Mouse (Mus musculus) left cerebral cortex, adult 11 months (tissue): ENCODE results near the gene Gm49510.

Experiments
- DNase-seq: peaks from one replicate; pipeline ENCODE4 v3.0.0; 2022; ENCODE audit warnings: low spot score

Gene Gm49510

DNA sequence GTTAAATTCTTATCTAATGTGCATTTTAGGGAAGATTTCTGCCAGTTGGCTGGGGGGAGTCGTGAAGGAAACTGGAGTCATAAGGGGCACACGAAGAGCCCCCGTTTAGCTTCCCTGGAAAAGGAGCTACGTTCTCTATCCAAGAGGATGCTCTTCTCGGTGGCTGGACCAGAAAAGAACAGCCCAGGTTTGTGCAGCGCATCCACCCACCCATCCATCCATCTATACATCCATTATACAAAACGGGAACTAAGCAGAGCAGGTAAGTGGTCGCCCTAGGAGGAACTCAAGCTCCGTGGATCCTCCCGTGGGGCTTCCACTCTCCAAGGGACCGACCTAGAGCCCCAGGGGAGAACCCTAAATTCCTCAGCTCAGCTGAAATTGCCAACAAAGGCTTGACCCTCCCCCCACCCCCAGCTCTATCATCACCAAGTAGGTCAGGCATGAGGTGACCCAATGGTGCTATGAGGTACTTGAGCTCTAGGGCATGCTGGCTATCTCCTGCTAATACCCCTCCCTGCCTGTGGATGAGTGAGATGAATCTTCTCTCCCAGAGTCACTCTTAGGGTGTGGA is 48.8 kb downstream of the Gm49510 start:
- DNase-seq: no peak

DNA sequence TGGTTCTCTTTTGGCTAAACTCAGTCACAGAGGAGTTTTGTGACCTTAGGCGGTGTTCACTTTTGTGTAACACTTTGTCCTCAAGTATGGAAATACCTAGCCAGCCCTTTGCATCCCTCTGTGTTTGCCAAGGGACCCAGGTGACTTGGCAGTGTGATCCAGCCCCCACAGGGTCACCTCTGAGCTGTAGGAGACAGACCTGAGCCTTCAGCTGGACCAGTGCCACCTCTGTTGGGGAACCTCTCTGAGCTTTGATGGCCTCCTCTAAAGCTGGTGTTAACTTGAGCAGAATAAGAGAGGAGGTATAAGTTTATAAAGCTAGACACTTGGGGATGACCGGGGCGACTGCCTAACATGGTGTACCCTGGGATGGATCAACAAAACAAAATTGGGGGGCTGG is 49.4 kb downstream of the Gm49510 start:
- no peak for DNase-seq

DNA sequence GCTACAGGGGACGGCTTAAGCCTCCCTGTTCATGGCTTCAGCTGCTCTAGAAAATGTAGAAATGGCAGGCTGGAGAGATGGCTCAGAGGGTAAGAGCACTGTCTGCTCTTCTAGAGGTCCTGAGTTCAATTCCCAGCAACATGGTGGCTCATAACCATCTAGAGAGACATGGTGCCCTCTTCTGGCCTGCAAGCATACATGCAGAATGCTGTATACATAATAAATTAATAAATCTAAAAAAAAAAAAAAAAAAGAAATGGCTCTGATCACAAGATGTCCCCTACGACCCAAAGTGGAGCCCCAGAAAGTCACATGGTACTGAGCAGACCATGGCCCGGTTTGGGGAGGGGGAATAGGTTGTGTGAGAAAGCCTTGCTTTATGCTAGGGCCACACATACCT is 56.2 kb downstream of the Gm49510 start:
- no peak for DNase-seq

DNA sequence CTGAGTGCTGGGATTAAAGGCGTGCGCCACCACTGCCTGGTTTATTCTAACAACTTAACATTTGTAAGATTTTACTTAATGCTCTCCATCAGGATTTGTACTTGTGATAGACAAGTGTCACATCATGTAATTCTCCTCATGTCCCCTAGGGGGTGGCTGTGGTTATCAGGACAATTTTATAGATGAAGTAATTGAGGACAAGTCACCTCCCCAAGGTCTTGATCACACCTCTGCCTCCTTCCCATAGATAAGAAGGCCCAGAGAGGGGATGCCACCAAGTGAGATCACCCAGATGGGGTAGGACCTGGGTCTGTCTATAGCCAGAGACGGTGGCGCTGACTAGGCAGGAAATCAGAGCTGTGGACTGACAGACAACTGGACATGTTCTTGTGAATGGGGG is 56.9 kb downstream of the Gm49510 start:
- DNase-seq: no peak

- no peak for DNase-seq
Observed at GRCm38 (mm10) chr15:78957021-78957420, 57.6 kb downstream of the Gm49510 start.

- no peak for DNase-seq
Observed at GRCm38 (mm10) chr15:78959537-78959936, 60.1 kb downstream of the Gm49510 start.

DNA sequence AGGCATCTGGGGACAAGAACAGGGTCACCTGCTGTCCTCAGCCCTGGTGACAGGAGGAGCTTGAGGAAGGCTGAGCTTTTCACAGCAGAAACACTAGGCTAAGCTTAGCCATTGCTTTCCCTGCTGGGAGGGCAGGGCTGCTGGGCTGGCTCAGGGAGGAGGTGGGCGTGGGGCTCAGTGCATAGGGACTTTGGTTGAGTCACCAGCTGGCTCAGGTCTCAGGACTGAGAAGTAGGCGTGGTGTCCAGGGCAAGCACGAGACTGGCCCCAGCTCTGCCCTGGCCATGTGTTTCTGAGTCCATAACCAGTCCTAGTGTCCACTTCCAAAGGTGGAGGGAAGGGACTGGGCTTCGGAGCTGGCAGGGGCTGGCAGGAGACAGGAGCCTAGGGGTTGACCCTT is 60.6 kb downstream of the Gm49510 start:
- DNase-seq: no peak

DNA sequence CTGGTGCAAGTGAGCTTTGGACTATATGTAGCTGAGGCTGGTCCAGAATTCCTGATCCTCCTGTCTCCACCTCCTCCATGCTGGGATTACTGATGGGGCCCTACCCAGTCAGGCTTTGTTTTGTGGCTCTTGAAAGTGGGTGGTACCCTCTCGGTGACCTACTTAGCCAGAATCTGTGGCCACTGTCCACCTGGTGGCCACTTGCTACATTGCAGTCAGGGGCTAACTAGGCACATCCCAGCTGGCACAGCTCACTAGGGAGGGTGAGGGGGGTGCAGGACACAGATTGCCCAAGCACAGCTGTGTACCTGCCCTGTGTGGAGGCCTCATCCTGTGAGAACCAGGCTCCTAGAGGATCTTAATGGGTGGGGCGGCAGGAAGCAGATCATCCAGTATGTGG is 63.4 kb downstream of the Gm49510 start:
- DNase-seq: no peak
